Mouse (Mus musculus): ENCODE measurements at regions not wholly inside any gene's neighbourhood (a gene's known extent, or its start where the extent isn't known, plus 50 kb on each side); places are given as distances from the start of the nearest gene placed in this dataset.

- Histone ChIP-seq H3K4me2 (ENCODE audit: low read depth) (no peak overlapping the region), H3ac (ENCODE audit: control insufficient read depth, insufficient read length) (no peak overlapping the region), H3K4me3 (no peak overlapping the region), H3K36me3 (ENCODE audit: control insufficient read depth, insufficient read depth) (no peaks in the 10 kb centered on the region), H3K27me3 (ENCODE audit: control insufficient read depth, insufficient read depth, insufficient read length) (no peaks in the 10 kb centered on the region), H3K79me2 (ENCODE audit: control insufficient read depth, insufficient read depth) (no peaks in the 10 kb centered on the region)
- TF ChIP-seq MAX (IDR thresholded peaks at IDR 0.05; ENCODE audit: low read depth) = no peak
- no peak for TF ChIP-seq TCF12 (IDR thresholded peaks at IDR 0.05; ENCODE audit: insufficient read depth, poor library complexity, severe bottlenecking)
- no peak for TF ChIP-seq SRF (IDR thresholded peaks at IDR 0.05; ENCODE audit: control insufficient read depth, insufficient read length, low read depth)
- TF ChIP-seq POLR2A (IDR thresholded peaks at IDR 0.05; ENCODE audit: insufficient read length, low read depth) = no peak
- TF ChIP-seq USF1 (IDR thresholded peaks at IDR 0.05; ENCODE audit: low read depth) = no peak
- TF ChIP-seq MYOG (IDR thresholded peaks at IDR 0.05; ENCODE audit: control insufficient read depth in 1 of 3, insufficient read depth in 1 of 3, insufficient read length in 2 of 3, low read depth in 2 of 3) = no peak
- no peak for TF ChIP-seq MYOD1 (IDR thresholded peaks at IDR 0.05; ENCODE audit: control insufficient read depth in 1 of 3, insufficient read length in 2 of 3, low read depth in 2 of 3)
- no peak for TF ChIP-seq CEBPB (IDR thresholded peaks at IDR 0.05; ENCODE audit: insufficient read depth, poor library complexity, severe bottlenecking)
- TF ChIP-seq E2F4 (IDR thresholded peaks at IDR 0.05; ENCODE audit: insufficient read depth) = no peak
- no peak for TF ChIP-seq TCF3 (IDR thresholded peaks at IDR 0.05; ENCODE audit: insufficient read length, low read depth)
- TF ChIP-seq POLR2AphosphoS2 (IDR thresholded peaks at IDR 0.05; ENCODE audit: insufficient read length, low read depth) = no peak
- TF ChIP-seq REST (IDR thresholded peaks at IDR 0.05; ENCODE audit: insufficient read depth, insufficient read length) = no peak
Observed at GRCm38 (mm10) chr8:103406921-103407320, 621.5 kb upstream of the Cdh11 start.

- H3K4me2 ChIP-seq (ENCODE audit: low read depth) = no peak overlapping the region
- no peaks in the 10 kb centered on the region for H3K79me2 ChIP-seq (ENCODE audit: control insufficient read depth, insufficient read depth)
- no peak overlapping the region for H3ac ChIP-seq (ENCODE audit: control insufficient read depth, insufficient read length)
- TF ChIP-seq POLR2A (IDR thresholded peaks at IDR 0.05; ENCODE audit: insufficient read length, low read depth) (no peak), SRF (IDR thresholded peaks at IDR 0.05; ENCODE audit: control insufficient read depth, insufficient read length, low read depth) (no peak), REST (IDR thresholded peaks at IDR 0.05; ENCODE audit: insufficient read depth, insufficient read length) (no peak), TCF3 (IDR thresholded peaks at IDR 0.05; ENCODE audit: insufficient read length, low read depth) (no peak), USF1 (IDR thresholded peaks at IDR 0.05; ENCODE audit: low read depth) (no peak)
- no peaks in the 10 kb centered on the region for H3K27me3 ChIP-seq (ENCODE audit: control insufficient read depth, insufficient read depth, insufficient read length)
- no peaks in the 10 kb centered on the region for H3K36me3 ChIP-seq (ENCODE audit: control insufficient read depth, insufficient read depth)
- H3K4me3 ChIP-seq = no peak overlapping the region
Observed at GRCm38 (mm10) chr8:103407631-103408030, 622.2 kb upstream of the Cdh11 start.

- Histone ChIP-seq H3K27me3 (ENCODE audit: control insufficient read depth, insufficient read depth, insufficient read length) (no peaks in the 10 kb centered on the region), H3K36me3 (ENCODE audit: control insufficient read depth, insufficient read depth) (no peaks in the 10 kb centered on the region), H3K4me3 (no peak overlapping the region), H3ac (ENCODE audit: control insufficient read depth, insufficient read length) (no peak overlapping the region), H3K4me2 (ENCODE audit: low read depth) (no peak overlapping the region), H3K79me2 (ENCODE audit: control insufficient read depth, insufficient read depth) (no peaks in the 10 kb centered on the region)
- TF ChIP-seq USF1 (IDR thresholded peaks at IDR 0.05; ENCODE audit: low read depth) (no peak), REST (IDR thresholded peaks at IDR 0.05; ENCODE audit: insufficient read depth, insufficient read length) (no peak), MYOG (IDR thresholded peaks at IDR 0.05; ENCODE audit: control insufficient read depth in 1 of 3, insufficient read depth in 1 of 3, insufficient read length in 2 of 3, low read depth in 2 of 3) (no peak), TCF12 (IDR thresholded peaks at IDR 0.05; ENCODE audit: insufficient read depth, poor library complexity, severe bottlenecking) (no peak), POLR2AphosphoS2 (IDR thresholded peaks at IDR 0.05; ENCODE audit: insufficient read length, low read depth) (no peak), E2F4 (IDR thresholded peaks at IDR 0.05; ENCODE audit: insufficient read depth) (no peak), POLR2A (IDR thresholded peaks at IDR 0.05; ENCODE audit: insufficient read length, low read depth) (no peak), MYOD1 (IDR thresholded peaks at IDR 0.05; ENCODE audit: control insufficient read depth in 1 of 3, insufficient read length in 2 of 3, low read depth in 2 of 3) (no peak), TCF3 (IDR thresholded peaks at IDR 0.05; ENCODE audit: insufficient read length, low read depth) (no peak), CEBPB (IDR thresholded peaks at IDR 0.05; ENCODE audit: insufficient read depth, poor library complexity, severe bottlenecking) (no peak), SRF (IDR thresholded peaks at IDR 0.05; ENCODE audit: control insufficient read depth, insufficient read length, low read depth) (no peak)
Observed at GRCm38 (mm10) chr8:103408411-103408810, 623.0 kb upstream of the Cdh11 start.

- H3K79me2 ChIP-seq (ENCODE audit: control insufficient read depth, insufficient read depth) = no peaks in the 10 kb centered on the region
- TF ChIP-seq USF1 (IDR thresholded peaks at IDR 0.05; ENCODE audit: low read depth) (no peak), TCF12 (IDR thresholded peaks at IDR 0.05; ENCODE audit: insufficient read depth, poor library complexity, severe bottlenecking) (no peak), POLR2A (IDR thresholded peaks at IDR 0.05; ENCODE audit: insufficient read length, low read depth) (no peak), POLR2AphosphoS2 (IDR thresholded peaks at IDR 0.05; ENCODE audit: insufficient read length, low read depth) (no peak), TCF3 (IDR thresholded peaks at IDR 0.05; ENCODE audit: insufficient read length, low read depth) (no peak), REST (IDR thresholded peaks at IDR 0.05; ENCODE audit: insufficient read depth, insufficient read length) (no peak), CEBPB (IDR thresholded peaks at IDR 0.05; ENCODE audit: insufficient read depth, poor library complexity, severe bottlenecking) (no peak), SRF (IDR thresholded peaks at IDR 0.05; ENCODE audit: control insufficient read depth, insufficient read length, low read depth) (no peak), MYOG (IDR thresholded peaks at IDR 0.05; ENCODE audit: control insufficient read depth in 1 of 3, insufficient read depth in 1 of 3, insufficient read length in 2 of 3, low read depth in 2 of 3) (no peak), MAX (IDR thresholded peaks at IDR 0.05; ENCODE audit: low read depth) (no peak), E2F4 (IDR thresholded peaks at IDR 0.05; ENCODE audit: insufficient read depth) (no peak), MYOD1 (IDR thresholded peaks at IDR 0.05; ENCODE audit: control insufficient read depth in 1 of 3, insufficient read length in 2 of 3, low read depth in 2 of 3) (no peak)
- H3K36me3 ChIP-seq (ENCODE audit: control insufficient read depth, insufficient read depth) = no peaks in the 10 kb centered on the region
- H3K4me3 ChIP-seq = no peak overlapping the region
- no peak overlapping the region for H3ac ChIP-seq (ENCODE audit: control insufficient read depth, insufficient read length)
- no peak overlapping the region for H3K4me2 ChIP-seq (ENCODE audit: low read depth)
- H3K27me3 ChIP-seq (ENCODE audit: control insufficient read depth, insufficient read depth, insufficient read length) = no peaks in the 10 kb centered on the region
Observed at GRCm38 (mm10) chr8:103409121-103409551, 623.7 kb upstream of the Cdh11 start.

GRCm38 (mm10) chr8:103412731-103413130 is 627.3 kb upstream of the Cdh11 start:
- Histone ChIP-seq H3K27me3 (ENCODE audit: control insufficient read depth, insufficient read depth, insufficient read length) (no peaks in the 10 kb centered on the region), H3K79me2 (ENCODE audit: control insufficient read depth, insufficient read depth) (no peaks in the 10 kb centered on the region), H3K4me2 (ENCODE audit: low read depth) (no peak overlapping the region), H3K36me3 (ENCODE audit: control insufficient read depth, insufficient read depth) (no peaks in the 10 kb centered on the region), H3ac (ENCODE audit: control insufficient read depth, insufficient read length) (no peak overlapping the region), H3K4me3 (no peak overlapping the region)
- TF ChIP-seq USF1 (IDR thresholded peaks at IDR 0.05; ENCODE audit: low read depth) (no peak), MYOG (IDR thresholded peaks at IDR 0.05; ENCODE audit: control insufficient read depth in 1 of 3, insufficient read depth in 1 of 3, insufficient read length in 2 of 3, low read depth in 2 of 3) (no peak), TCF12 (IDR thresholded peaks at IDR 0.05; ENCODE audit: insufficient read depth, poor library complexity, severe bottlenecking) (no peak), MAX (IDR thresholded peaks at IDR 0.05; ENCODE audit: low read depth) (no peak), POLR2AphosphoS2 (IDR thresholded peaks at IDR 0.05; ENCODE audit: insufficient read length, low read depth) (no peak), POLR2A (IDR thresholded peaks at IDR 0.05; ENCODE audit: insufficient read length, low read depth) (no peak), TCF3 (IDR thresholded peaks at IDR 0.05; ENCODE audit: insufficient read length, low read depth) (no peak), SRF (IDR thresholded peaks at IDR 0.05; ENCODE audit: control insufficient read depth, insufficient read length, low read depth) (no peak)

All from myocyte (in vitro differentiated cells).